Mouse (Mus musculus) MEL (cell line): ENCODE results near the gene Ltbp2. TPM values are rescaled to one million over a fixed set of nuclear protein-coding genes. Genes with fewer than 3 reads are reported as not detected.

Source experiments
- DNase-seq: peaks from one replicate; pipeline ENCODE4 v3.0.0; 2011; ENCODE audit warnings: low read depth, low spot score
- H3K27ac ChIP-seq: 2 replicates; pipeline ENCODE4 v1.5.1; 2012; ENCODE audit warnings: low read depth, mild to moderate bottlenecking, control low read depth, low read length, moderate library complexity; ENCODE audit not compliant: control insufficient read depth
- H3K27me3 ChIP-seq, 2 experiments: fragments of 150-350 bp in 1 of 2; sonication (generic) in 1 of 2; 2 replicates each; pipeline ENCODE4 v1.6.1; 2012; ENCODE audit warnings: low read length in 2 of 2, mild to moderate bottlenecking in 2 of 2, improper control_type of control experiment in 1 of 2, moderate library complexity in 1 of 2; ENCODE audit not compliant: insufficient read depth in 2 of 2, control insufficient read depth in 1 of 2
- H3K36me3 ChIP-seq, 2 experiments: 2 replicates each; pipeline ENCODE4 v1.6.1; 2012 to 2014; ENCODE audit warnings: low read length in 2 of 2, improper control_type of control experiment in 1 of 2, inconsistent platforms in 1 of 2, mild to moderate bottlenecking in 1 of 2; ENCODE audit not compliant: insufficient read depth in 2 of 2, control insufficient read depth in 1 of 2
- H3K4me1 ChIP-seq, 2 experiments: fragments of 150-350 bp in 1 of 2; sonication (generic) in 1 of 2; 2 replicates each; pipeline ENCODE4 v1.6.1; 2012; ENCODE audit warnings: low read length in 2 of 2, improper control_type of control experiment in 1 of 2, mild to moderate bottlenecking in 1 of 2; ENCODE audit not compliant: insufficient read depth in 2 of 2, control insufficient read depth in 1 of 2
- H3K4me3 ChIP-seq, 2 experiments: fragments of 150-350 bp in 1 of 2; sonication (generic) in 1 of 2; 2 replicates each; pipeline ENCODE4 v1.5.1; 2012; ENCODE audit warnings: low read depth in 2 of 2, low read length in 2 of 2, mild to moderate bottlenecking in 2 of 2, moderate library complexity in 2 of 2, control low read depth in 1 of 2, improper control_type of control experiment in 1 of 2; ENCODE audit not compliant: control insufficient read depth in 1 of 2, insufficient read depth in 1 of 2
- H3K79me2 ChIP-seq: 2 replicates; pipeline ENCODE4 v1.6.1; 2012; ENCODE audit warnings: mild to moderate bottlenecking, low read length, moderate library complexity; ENCODE audit not compliant: control insufficient read depth, poor library complexity, insufficient read depth
- H3K9ac ChIP-seq: 2 replicates; pipeline ENCODE4 v1.6.1; 2012; ENCODE audit warnings: low read depth, mild to moderate bottlenecking, control low read depth, low read length, moderate library complexity; ENCODE audit not compliant: control insufficient read depth, poor library complexity, severe bottlenecking
- H3K9me3 ChIP-seq: fragments of 150-350 bp; sonication (generic); replicated peaks from 2 replicates; pipeline ENCODE4 v1.6.1; 2012; ENCODE audit warnings: mild to moderate bottlenecking, low read length, improper control_type of control experiment, moderate library complexity; ENCODE audit not compliant: insufficient read depth
- BHLHE40 ChIP-seq: IDR thresholded peaks from 2 replicates; pipeline ENCODE4 v1.6.1; 2012; ENCODE audit warnings: low read depth, mild to moderate bottlenecking, inconsistent platforms, low read length, improper control_type of control experiment, borderline replicate concordance
- ELF1 ChIP-seq: IDR thresholded peaks from 2 replicates; pipeline ENCODE4 v1.6.1; 2014; ENCODE audit warnings: low read depth, mild to moderate bottlenecking, inconsistent platforms, low read length, improper control_type of control experiment, moderate library complexity
- GABPA ChIP-seq: IDR thresholded peaks from 2 replicates; pipeline ENCODE4 v1.6.1; 2012; ENCODE audit warnings: low read depth, mild to moderate bottlenecking, inconsistent platforms, low read length, improper control_type of control experiment, moderate library complexity
- GATA1 ChIP-seq: IDR thresholded peaks from 2 replicates; pipeline ENCODE4 v1.6.1; 2011; ENCODE audit warnings: low read depth, low read length, improper control_type of control experiment
- KAT2A ChIP-seq: conservative IDR thresholded peaks from 2 replicates; pipeline ENCODE4 v1.6.1; 2012; ENCODE audit warnings: low read depth, low read length, improper control_type of control experiment, inconsistent platforms
- MAFK ChIP-seq: IDR thresholded peaks from 2 replicates; pipeline ENCODE4 v1.6.1; 2011; ENCODE audit warnings: low read depth, mild to moderate bottlenecking, low read length, improper control_type of control experiment, borderline replicate concordance
- MAX ChIP-seq: IDR thresholded peaks from 2 replicates; pipeline ENCODE4 v1.6.1; 2011; ENCODE audit warnings: low read length, improper control_type of control experiment
- MAZ ChIP-seq: IDR thresholded peaks from 2 replicates; pipeline ENCODE4 v1.6.1; 2012; ENCODE audit warnings: low read depth, mild to moderate bottlenecking, inconsistent platforms, low read length, improper control_type of control experiment
- MEF2A ChIP-seq: IDR thresholded peaks from 2 replicates; pipeline ENCODE4 v1.6.1; 2014; ENCODE audit warnings: low read depth, mild to moderate bottlenecking, inconsistent platforms, low read length, improper control_type of control experiment; ENCODE audit not compliant: poor library complexity, insufficient replicate concordance, severe bottlenecking; ENCODE audit errors: extremely low read depth
- POLR2AphosphoS2 ChIP-seq: IDR thresholded peaks from 2 replicates; pipeline ENCODE4 v1.6.1; 2011; ENCODE audit warnings: low read length, improper control_type of control experiment
- TAL1 ChIP-seq: IDR thresholded peaks from 2 replicates; pipeline ENCODE4 v1.6.1; 2012; ENCODE audit warnings: mild to moderate bottlenecking, inconsistent platforms, low read length, moderate library complexity, mixed read lengths
- UBTF ChIP-seq: IDR thresholded peaks from 2 replicates; pipeline ENCODE4 v1.6.1; 2012; ENCODE audit warnings: low read depth, mild to moderate bottlenecking, inconsistent platforms, low read length, improper control_type of control experiment, moderate library complexity, borderline replicate concordance; ENCODE audit not compliant: insufficient read depth
- USF1 ChIP-seq: IDR thresholded peaks from 2 replicates; pipeline ENCODE4 v1.6.1; 2014; ENCODE audit warnings: low read depth, mild to moderate bottlenecking, inconsistent platforms, low read length, improper control_type of control experiment, moderate library complexity
- USF2 ChIP-seq, 2 experiments: IDR thresholded peaks; 2 replicates each; pipeline ENCODE4 v1.6.1; 2011 to 2012; ENCODE audit warnings: improper control_type of control experiment in 2 of 2, low read length in 2 of 2, borderline replicate concordance in 1 of 2, inconsistent platforms in 1 of 2, low read depth in 1 of 2, mild to moderate bottlenecking in 1 of 2; ENCODE audit not compliant: insufficient read depth in 1 of 2
- ZKSCAN1 ChIP-seq: IDR thresholded peaks from 2 replicates; pipeline ENCODE4 v1.6.1; 2012; ENCODE audit warnings: low read depth, mild to moderate bottlenecking, inconsistent platforms, low read length, improper control_type of control experiment, moderate library complexity
- ZNF384 ChIP-seq: IDR thresholded peaks from 2 replicates; pipeline ENCODE4 v1.6.1; 2012; ENCODE audit warnings: low read depth, mild to moderate bottlenecking, inconsistent platforms, low read length, improper control_type of control experiment
- polyA plus RNA-seq, 2 experiments: library from polyadenylated mRNA; stranded (reverse) in 1 of 2; unstranded in 1 of 2; fragments of >175 nt in 1 of 2; fragments of >200 nt in 1 of 2; gene quantifications; 2 replicates each; pipeline versions ENCODE4 v1.2.1 to v1.2.4; 2012; ENCODE audit warnings: low replicate concordance in 2 of 2, low read depth in 1 of 2; ENCODE audit not compliant: insufficient read length in 2 of 2, insufficient read depth in 1 of 2, missing spikeins in 1 of 2
- total RNA-seq: library from RNA; depleted of rRNA; stranded (reverse); fragments of 300-350 nt; gene quantifications from 2 replicates; pipeline ENCODE4 v1.2.3, GENCODE M21; 2012

Gene Ltbp2
- total and polyA plus RNA-seq, 3 experiments, result 0.01 to 0.08 TPM; not detected in 1

DNA sequence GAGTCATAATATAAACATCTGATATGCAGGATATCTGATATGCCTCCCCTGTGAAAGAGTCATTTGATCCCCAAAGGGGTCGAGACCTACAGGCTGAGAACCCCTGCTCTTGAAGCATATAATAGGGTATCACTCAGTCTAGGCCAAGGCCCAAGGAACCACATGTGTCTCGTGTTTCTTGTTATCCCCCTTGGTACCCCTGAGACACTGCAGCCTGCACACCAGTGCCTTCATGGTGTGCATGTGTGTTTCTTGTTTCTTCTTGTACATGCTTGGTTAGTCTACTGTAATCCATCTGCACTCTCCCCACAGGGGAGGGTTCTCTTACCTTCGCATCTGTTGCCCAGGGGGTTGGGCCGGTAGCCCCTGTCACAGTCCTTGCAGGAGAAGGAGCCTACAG, 83.7 kb downstream of the Ltbp2 start:
- no peak overlapping the region for H3K9ac ChIP-seq
- TF ChIP-seq KAT2A, result no peak
- no peaks in the 10 kb centered on the region for H3K9me3 ChIP-seq
- DNase-seq, result no peak
- no peak overlapping the region for H3K27ac ChIP-seq
- no peaks in the 10 kb centered on the region for H3K36me3 ChIP-seq
- H3K4me3 ChIP-seq, result no peak overlapping the region
- H3K27me3 ChIP-seq, result peaks cover 8 to 12% of the 10 kb centered on the region in 2 experiments; a peak in 3 of 4 replicates
- no peaks in the 10 kb centered on the region for H3K4me1 ChIP-seq
- H3K79me2 ChIP-seq, result no peaks in the 10 kb centered on the region

DNA sequence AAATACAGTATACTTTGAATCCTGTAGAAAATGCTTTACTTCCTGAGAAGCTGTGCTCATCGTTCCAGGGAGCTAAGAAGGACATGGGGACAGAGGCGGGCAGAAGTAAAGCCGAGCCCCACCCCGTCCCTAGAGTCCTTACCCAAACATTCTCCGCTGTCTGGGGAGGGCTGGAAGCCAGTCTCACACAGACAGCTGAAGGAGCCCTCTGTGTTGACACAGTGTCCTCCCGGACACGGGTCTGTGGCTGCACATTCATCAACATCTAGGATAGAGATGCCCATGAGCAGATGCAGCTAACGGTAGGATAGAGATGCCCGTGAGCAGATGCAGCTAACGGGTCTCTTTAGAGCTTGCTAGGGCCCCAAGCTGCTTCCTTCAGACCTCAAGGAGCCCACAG, 85.5 kb downstream of the Ltbp2 start:
- H3K9me3 ChIP-seq, result no peaks in the 10 kb centered on the region
- H3K27ac ChIP-seq, result no peak overlapping the region
- H3K79me2 ChIP-seq, result no peaks in the 10 kb centered on the region
- no peaks in the 10 kb centered on the region for H3K4me1 ChIP-seq
- no peak overlapping the region for H3K9ac ChIP-seq
- no peaks in the 10 kb centered on the region for H3K36me3 ChIP-seq
- no peak for TF ChIP-seq ZNF384
- no peak for TF ChIP-seq USF2 (IDR thresholded peaks at IDR 0.05; ENCODE audit: borderline replicate concordance in 1 of 2, insufficient read depth in 1 of 2, low read depth in 1 of 2, low read length in 2 of 2)
- no peak for TF ChIP-seq MAFK
- no peak for TF ChIP-seq MAZ
- TF ChIP-seq USF1, result no peak
- TF ChIP-seq ELF1, result no peak
- no peak for TF ChIP-seq GABPA
- TF ChIP-seq MAX, result no peak
- TF ChIP-seq MEF2A, result no peak
- TF ChIP-seq KAT2A, result no peak
- no peak for TF ChIP-seq UBTF
- no peak for TF ChIP-seq BHLHE40
- no peak for TF ChIP-seq POLR2AphosphoS2
- no peak for TF ChIP-seq TAL1
- no peak for TF ChIP-seq ZKSCAN1
- TF ChIP-seq GATA1, result no peak
- H3K4me3 ChIP-seq, result no peak overlapping the region
- H3K27me3 ChIP-seq, result peaks cover 5% of the 10 kb centered on the region in 2 experiments; a peak in 3 of 4 replicates
- DNase-seq, result no peak
